Mouse (Mus musculus) layer of hippocampus, adult 8-10 months (tissue): ENCODE measurements around the gene Vangl1. TPM values are rescaled to one million over a fixed set of nuclear protein-coding genes. Genes with fewer than 3 reads are reported as not detected.
A peak's percentile ranks its signal among the peaks of the same experiment; 100 is the strongest.
"Not testable (repeated sequence)": the region's sequence is repeated elsewhere in the genome, so short reads cannot be mapped to it uniquely, and the experiment has no call there.

Source experiments
- DNase-seq, 2 experiments: peaks; one replicate each; pipeline ENCODE4 v3.0.0; 2022; ENCODE audit warnings: low spot score in 2 of 2
- total RNA-seq, 4 experiments: library from RNA; stranded (reverse); gene quantifications; 2 replicates each; pipeline ENCODE4 v1.2.4; 2022

Gene Vangl1
- 1 to 10 TPM; 5.1 to 8.7 (median 5.4) TPM for total RNA-seq

DNA sequence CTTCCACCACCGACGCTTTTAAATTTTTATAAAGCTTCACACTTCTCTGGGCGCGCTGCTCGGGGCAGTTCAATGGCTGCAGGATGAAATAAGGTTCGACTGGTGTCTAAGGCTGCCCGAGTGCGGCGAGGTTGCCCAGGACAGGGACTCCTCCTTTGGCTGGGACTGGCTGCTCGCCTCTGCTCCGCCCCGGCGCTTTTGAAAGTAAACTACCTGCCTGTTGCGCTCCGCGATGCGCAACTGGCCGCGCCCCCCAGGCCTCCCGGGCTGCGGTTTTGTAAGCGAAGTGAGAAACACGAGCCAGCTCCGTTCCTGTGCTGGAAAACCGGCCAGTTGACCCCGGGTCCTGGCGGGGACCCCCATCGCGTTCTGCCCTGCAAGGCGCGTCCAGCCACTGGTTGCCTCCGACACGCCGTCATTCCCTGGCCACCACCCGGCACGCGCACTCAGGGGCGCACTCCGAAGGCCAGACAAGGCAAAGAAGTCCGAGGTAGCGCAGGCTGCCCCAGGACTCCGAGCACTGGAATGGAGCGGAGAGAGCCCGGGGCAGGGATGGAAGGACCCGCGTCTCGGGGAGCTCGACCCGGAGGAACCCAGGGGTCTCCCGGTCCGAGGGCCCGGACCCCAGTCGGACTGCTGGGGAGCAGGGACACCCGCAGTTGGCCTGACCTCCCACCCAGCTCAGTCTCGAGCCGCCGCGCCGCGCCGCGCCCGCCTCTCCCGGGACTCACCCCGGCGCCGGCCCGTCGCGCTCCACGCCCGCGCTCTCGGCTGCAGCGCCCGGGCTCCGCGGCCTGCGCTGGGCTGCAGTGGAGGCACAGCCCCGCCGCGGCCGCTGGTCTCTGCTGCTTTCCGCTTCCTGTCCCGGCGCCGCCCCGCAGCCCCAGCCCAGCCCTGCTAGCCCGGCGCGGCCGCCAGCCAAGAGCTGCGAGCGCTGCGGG, at the start of gene Vangl1:
TSS of gene Vangl1 (minus strand) at position 913 of the 941 bp plus-strand sequence.
- DNase-seq: peak in 1 of 2 experiments; percentile 29

DNA sequence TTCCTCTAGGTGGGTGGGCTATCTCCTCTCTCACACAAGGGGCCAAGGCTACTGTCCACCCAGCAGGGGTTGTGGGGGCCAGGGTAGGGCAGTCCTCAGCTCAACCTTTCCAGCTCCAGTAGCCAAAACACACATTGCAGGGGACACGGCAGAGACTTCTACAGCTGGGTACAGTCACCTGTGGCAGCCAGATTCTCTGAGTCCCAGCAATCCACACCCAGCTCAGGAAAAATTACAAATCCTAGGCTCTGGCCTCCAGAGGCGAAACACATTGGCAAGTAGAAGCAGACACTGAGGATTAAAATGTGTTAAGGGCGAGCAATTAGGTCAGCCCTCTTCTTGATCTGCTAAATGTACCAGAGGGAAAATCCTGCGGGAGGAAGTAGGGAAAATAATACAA, 49.1 kb upstream of the Vangl1 start:
- DNase-seq: no peak

DNA sequence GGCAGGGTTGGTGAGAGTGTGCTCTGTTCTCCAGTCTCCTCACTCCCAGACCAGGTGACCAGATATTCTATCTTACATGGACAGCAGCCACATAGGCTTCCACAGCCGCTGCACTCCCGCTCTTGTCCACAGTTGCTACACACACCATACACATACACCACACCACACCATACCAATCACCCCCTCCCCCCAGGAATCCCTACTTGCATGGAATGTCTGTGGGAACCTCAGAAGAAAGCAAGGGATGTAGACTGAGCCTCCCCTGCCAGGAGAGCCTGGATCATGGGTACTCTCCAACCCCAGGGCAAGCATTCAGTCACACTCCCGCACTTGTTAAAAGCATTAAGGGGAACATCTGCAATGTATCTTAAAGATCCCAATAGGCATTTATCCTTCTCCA, 48.4 kb upstream of the Vangl1 start:
- DNase-seq: no peak

DNA sequence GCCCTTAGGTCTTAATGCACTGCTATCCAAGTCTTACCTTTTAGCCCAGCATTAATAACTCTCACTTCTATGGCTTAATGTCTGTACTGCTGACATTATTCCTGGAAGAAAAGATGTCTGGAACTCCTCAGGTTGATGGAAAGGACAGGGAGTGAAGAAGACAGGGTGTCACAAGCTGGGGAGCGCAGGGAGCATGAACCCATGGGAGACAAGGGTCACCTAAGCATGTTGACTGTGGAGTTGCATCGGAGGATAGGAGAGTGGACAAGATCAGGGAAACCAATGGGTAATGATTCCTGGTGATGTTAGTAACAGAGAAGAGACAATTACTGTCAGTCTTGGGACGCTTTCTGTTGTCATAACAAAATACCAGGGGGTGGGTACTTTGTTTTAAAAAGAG, 46.4 kb upstream of the Vangl1 start:
- no peak for DNase-seq

DNA sequence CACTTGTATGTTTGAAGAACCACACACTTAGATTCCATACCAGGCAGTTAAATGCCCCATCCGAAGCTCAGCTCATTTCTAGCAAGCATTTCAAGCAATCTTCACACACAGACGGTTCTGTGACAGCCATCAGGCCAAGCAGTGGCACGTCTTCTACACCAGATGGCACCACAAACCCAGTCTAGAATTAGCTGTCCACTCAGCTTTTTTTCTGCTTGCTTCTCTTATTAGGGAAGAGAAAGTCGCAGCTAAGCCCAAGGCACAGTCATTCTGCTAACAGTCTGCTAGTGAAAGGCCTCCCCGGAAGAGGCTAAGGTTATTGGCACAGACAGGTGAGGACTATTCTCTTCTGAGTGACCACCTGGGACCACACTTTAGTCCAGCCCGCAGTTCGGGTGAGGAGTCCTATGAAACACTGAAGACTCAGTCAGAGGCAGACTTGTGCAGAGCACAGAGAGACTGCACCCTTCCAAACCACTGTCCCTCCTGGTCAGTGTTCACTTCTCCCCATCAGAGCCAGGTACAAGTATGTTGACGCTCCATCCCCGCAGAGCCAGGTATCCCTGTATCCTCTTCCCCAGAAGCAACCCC, 45.0 kb upstream of the Vangl1 start:
- peak; percentile 55 to 79 for DNase-seq

DNA sequence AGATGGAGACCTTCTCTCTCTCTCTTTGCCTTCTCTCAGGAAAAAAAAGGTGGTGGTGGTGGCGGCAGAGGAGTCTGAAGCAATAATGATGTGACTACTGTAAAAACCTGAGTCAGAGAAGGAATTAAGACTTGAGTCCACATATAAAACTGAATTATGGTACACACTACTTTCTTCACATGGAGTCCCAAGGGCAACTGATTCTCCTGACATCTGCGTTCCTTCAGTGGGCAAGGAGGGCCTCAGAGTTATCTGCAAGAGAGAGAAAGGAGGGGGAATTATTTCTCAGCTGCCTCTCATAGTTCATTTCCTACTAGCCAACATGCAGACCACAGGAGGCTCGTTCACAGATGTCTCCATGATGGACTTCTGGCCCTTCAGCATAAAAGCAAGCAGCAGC, 40.1 kb upstream of the Vangl1 start:
- DNase-seq: no peak

DNA sequence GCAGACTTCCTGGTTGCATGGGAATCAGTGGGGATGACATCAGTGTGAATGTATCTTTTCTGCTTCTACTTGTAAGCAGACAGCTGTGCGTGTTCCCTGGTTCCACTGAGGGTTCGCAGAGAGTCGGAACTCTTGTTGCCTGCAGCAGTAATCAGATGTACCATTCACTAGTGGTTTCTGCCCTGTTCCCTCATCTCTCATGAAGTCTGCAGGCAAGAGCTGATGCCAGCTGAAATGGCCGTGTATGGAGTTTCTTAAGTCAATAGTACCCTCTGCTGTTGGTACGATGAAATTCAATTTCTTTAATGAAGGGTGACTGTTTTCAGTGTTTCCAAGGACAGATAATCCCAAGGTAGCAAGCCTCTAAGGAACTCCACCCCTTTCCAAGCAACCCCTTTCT, 38.4 kb upstream of the Vangl1 start:
- DNase-seq: peak; percentile 30 to 54

DNA sequence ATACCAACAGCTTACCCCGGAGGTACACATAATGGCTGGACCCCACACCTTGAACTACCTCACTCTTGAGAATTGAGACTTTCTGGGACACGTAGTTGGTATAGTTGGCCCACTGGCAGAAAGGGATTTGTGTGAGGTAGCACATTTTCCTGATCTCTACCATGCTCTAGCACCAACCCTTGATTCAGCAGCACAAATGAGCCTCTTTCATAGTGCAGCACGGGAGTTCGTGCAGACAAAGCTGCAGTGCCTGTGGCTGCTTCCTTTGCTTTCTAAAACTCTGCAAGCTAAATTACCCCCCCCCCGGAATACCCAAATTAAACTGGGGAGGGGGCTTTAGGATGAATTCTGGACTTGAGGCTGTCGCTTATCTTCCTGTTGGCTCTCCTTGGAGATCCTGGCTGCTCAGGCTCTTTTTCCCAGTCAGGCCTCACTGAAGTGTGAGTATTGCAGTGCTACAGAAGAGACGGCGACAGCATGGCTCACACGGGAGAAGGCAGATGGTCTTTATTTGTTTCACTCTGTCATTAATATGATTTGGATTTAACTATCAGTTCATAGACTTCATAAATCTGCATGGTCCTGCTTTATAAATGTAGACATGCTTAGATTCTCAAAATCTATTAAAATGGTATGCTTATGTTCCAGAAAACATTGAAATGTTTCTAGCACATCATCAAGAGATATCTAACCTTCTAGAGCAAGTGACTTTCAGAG, 27.1 kb upstream of the Vangl1 start:
- DNase-seq: no peak

DNA sequence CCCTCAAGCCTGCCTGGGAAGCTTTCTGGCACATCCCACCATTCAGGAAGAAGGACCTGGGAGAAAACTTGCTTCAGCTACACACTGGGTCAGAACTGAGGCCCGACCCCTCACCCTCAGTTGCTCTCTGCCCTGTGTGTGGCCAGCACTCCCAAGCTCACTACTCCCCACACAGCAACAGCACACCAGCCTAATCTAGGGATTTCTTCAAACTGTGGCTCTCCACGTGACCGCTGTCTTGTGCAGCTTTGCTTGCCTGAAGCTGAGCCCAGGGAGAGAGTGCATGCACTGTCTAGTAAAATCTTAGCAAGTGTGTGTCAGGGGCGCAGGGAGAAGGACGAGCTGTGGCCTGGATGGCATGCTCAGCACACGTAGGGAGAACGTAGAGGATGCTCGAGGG, 18.3 kb upstream of the Vangl1 start:
- no peak for DNase-seq

DNA sequence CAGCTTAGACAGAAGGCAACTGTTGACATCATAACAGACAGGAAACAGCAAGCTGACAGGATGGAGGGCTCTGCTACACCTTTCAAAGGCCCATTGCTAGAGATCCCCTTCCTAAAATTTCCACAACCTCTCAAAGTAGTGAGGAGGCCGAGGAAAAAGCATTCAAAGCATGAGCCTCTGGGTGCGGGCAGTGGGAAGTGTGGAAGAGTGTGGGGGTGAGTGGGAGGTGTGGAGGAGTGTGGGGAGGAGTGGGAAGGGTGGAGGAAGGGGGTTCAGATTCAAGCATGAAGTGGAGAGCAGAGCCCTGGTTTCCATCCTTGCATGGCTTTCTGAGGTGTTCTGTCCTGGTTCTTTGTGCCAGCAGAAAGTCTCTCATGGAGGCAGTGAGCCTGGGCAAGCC, 13.8 kb upstream of the Vangl1 start:
- no peak for DNase-seq

DNA sequence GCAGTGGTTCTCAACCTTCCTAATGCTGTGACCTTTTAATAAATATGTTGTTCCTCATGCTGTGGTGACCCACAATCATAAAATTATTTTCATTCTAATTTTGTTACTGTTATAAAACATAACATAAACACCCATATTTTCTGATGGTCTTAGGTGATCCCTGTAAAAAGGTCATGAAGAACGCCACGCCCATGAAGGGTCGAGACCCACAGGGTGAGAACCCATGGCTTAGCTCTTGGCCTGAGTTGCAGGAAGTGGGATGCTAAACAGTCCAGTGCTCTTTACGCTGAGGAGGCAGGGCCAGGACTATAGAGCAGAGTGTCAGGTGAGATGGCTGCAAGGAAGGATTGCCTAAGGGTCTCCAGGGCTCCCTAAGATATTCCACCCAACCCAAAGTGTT, 10.2 kb upstream of the Vangl1 start:
- no peak for DNase-seq

DNA sequence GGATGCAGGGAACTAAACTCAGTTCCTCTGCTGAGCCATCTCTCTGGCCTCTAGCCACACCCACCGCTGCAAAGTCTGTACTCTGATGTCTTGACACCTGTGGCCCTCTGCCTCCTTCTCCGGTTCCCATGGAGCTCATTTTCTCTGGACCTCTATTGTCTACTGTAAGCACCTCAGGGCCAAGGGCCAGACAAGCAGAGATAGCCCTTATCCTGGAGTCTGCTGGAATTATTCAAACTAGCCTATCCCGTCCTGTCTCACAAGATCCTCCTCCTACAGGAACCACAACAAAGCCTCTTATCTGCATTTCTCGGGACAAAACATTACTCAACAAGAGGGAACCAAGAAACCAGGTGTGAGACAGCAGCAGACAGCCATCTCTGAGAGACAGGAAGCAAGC, 9.8 kb upstream of the Vangl1 start:
- no peak for DNase-seq

DNA sequence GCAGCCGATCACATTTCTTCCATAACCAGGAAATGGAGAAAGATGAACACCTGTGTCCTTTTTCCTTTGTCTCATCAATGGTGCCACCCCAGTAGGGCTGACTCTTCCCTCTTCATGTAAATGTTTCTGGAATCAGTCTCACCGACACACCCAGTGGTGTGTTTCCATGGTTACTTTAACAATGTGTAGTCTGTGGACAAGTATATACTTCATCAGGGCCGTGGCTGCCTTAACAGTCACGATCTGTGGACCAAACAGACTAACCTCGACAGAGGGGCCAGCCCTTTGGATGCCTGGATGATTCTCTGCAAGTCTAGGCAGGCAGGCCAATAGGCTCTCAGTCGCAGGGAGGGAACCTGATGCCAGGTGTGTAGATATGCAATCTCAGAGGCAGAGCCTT, 8.4 kb upstream of the Vangl1 start:
- no peak for DNase-seq

DNA sequence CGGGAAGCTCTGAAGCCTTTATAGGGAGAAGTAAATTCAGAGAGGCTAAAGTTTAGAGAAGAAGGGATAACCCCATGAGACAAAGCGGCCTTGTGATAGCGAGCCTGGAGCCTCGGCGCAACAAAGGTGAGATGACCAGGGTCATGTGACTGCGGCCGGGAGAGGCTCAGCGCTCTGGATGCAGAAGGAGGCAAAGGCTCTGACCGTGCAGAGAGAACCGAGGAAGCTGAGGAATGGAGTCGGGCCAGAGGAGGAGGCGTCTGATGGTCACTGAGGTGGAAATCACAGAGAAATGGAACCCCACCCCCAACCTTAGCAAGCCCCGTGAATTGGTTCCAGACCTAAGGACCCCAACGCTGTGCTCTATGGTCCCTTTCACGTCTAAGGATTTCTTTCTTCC, 7.8 kb upstream of the Vangl1 start:
- DNase-seq: no peak

DNA sequence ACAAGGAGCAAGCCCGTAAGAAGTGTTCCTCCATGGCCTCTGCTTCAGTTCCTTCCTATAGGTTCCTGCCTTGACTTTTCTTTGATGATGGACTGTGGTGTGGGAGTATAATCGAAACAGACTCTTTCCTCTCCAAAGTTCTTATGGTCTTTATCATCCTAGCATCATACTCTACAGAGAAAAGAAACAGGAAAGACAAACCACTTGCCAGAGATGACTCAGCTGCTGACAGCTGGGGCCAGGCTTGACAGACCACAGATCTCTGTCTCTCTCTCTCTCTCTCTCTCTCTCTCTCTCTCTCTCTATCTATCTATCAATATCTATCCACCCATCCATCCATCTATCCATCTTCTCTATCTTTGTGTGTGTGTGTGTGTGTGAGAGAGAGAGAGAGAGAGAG, 6.8 kb upstream of the Vangl1 start:
- DNase-seq: no peak

DNA sequence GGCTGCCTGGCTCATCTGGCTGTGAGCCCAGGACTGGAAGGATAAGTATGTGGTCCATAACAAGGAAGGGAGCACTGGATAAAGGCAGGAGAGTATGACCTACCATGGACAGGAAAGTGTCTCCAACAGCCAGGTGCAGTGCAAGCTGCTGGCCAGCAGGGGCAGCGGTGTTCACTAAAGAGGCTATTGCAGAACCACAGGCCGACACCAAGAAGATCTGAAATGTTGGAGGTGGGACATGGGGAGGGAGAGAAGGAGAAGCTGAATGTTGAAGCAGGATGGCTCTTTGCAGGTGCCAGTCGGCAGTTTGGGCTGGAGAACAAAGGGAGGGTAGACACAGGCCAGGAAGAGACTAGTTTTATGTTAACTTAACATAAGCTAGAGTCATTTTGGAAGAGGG, 6.3 kb upstream of the Vangl1 start:
- no peak for DNase-seq

DNA sequence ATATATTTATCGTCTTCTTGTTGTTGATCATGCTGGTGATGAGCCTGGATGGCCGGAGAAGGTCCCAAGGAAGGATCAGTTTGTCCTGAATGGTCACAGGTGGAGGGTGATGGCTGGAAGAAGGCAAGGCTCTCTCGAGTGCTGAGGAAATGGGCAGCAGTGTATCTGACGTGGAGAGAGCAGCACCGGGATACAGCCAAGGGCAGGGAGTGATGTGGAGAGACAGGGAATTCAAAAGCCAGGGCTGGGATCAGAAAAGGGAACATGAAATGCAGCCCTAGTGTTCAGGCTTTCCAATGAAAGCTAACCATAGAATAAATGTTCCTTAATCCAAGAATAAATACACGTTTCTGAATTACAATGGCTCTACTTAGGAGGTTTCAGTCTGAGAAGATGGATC, 4.4 kb upstream of the Vangl1 start:
- DNase-seq: no peak

DNA sequence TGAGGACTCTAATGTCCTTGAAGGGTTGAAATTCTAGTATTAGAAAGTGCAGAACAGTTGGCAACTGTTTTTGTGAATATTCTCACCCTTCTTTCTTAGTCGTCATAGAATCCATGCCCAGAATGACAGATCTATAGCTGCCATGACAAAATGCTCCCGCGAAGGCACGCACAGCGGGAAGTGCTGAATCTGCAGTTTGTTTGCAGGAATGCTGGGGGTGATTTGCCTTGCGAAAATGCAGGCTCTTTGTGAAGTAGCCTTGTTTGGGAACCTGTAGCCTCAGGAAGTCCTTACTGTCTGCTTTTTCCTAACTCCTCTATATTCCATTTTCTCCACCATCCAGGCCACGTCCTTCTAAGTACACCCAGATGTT, 951 bp upstream of the Vangl1 start:
- DNase-seq: no peak

DNA sequence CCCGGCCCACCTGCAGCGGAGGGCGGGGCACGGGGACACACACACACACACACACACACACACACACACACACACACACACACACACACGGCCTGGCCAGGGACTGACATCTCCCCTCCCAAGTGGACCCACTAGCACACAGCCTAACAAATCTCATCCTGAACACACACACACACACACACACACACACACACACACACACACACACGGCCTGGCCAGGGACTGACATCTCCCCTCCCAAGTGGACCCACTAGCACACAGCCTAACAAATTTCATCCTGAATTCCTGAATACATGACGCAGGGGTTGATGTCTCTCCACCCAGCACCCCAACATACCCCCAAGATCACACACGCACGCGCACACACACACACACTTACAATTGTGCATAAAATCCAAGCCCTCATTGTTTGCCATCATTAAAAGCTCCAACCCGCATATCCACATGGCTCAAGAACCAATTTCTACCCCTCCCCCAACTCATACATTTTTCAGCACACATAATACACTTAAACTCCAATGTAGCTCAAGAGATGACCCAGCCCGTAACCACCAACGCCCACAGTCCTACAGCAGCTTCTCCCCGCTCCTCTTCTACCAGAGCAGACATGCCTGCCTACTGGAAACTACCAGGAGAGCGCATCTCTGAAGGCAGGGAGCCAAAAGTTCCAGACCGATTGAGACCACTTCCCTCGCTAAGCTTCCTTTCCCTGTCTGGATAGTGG, 403 bp upstream of the Vangl1 start:
- DNase-seq: not testable (repeated sequence)

DNA sequence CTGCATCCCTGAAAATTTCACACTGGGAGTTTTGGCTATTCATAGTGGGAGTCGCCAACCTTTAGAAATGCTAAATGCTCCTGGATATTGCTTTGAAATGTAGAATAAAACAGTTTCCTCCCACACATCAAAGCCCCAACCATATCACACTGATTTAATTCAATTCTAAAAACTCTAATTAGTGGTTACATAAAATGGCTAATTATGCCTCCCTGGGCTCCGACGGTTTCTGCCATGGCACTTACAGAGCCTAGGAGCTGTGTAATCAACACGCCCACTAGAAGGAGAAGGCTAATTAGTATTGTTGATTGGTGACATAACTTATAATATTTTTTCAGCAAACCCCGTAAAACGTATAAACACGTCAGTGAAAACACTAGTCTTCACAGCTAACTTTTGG, 1.4 kb downstream of the Vangl1 start:
- DNase-seq: no peak

DNA sequence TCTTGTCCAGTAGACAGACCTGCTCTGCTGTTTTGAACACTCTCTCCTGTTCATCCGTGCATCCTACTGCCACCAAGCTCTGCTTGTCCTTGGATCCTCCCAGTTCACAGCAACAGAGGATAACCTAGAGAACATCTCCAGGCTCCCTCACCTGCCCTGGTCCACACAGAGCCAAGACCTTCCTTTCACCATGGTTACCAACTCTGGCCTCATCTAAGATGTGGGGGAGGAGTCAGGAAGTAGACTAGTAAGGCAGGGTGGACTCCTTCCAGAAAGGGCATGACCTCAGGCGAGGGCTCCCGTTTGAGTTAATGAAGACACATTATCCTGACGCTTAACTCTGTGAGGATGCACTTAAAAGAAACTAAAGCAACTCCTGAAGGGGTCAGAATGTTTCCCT, 4.5 kb downstream of the Vangl1 start:
- no peak for DNase-seq

DNA sequence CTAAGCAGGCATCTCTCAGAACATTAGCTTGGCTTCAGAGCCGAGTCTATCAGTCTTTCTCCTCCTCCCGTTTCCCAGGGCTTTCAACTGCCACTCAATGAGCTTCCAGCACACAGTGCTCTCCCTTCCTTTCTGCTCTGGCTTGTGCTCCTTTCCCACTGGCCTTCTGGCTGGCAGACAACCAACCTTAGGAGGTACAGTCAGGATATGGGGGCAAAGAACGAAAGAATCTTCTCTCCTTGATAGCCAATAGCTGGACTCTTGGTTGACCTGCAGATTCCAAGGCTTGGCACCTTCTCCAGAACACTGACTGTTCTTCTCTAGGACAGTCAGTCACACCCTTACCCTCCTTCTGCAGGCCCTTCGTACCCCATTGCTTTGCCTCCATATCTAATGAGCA, 5.3 kb downstream of the Vangl1 start:
- no peak for DNase-seq
